Mouse (Mus musculus): ENCODE measurements around the gene Lce3e.
A peak's percentile ranks its signal among the peaks of the same experiment; 100 is the strongest.

The Lce3e gene

DNA sequence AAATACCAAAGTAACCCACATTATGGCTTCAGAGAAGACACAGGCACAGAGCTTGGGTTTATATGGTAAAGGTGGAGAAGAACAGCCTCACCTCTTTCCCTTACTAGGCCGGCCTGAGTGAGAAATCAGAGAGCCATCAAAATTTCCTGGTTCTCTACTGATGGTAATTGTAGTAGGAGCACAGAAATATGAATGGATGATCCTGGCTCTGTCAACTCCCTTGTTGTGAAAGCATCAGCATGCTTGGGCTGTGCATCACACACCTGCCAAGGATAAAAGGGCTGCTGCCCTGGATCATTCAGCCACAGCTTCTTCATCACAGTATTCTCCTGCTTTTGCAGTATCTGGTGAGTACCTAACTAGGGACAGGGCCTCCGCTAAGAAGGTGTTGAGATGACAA, at the start of gene Lce3e:
Lce3e (plus strand) TSS at position 301 of the 400 bp plus-strand sequence.
- no peak for DNase-seq (ENCODE audit: low spot score in 2 of 2)

DNA sequence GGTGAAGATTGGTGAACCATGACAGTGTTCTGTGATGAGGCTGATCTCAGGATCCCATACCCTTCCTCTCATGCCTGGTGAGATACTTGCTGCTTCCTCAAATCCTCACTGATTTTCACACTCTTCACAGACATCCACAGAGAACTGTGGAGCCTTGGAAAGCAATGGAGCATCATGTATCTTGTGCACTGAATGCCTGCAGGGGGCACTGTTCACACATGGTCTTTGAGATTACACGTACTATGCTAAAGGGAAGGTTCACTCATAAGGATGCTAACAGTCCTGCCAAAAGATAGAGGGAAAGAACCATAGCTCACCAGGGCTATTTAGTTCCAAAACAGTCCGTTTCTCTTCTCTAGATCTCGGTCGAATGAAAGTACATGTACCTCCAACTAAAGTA, 46.5 kb upstream of the Lce3e start:
- peak; percentile 19 to 20 for DNase-seq (ENCODE audit: low spot score in 2 of 2)

DNA sequence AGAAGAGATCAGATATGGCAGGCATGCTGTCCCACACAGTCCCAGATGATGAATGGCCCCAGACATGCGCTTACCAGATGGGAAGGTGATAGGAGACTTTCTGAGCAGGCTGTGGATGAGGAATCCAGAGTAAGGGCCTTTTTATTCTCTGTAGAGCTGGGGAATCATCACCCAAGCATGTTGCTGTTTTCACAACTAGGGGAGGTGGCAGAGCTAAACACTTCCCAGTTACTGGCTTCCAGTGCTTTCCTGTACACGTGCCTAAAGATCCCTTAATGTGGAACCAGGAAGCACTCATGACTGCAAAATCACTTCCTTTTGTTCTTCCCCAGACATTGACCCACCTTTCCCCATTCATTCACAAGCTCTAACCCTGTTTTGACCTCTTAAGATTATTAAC, 40.7 kb upstream of the Lce3e start, which contains the start of gene Lce3a:
Lce3a (minus strand) TSS at position 101 of the 400 bp plus-strand sequence.
- DNase-seq (ENCODE audit: low spot score in 2 of 2): no peak

DNA sequence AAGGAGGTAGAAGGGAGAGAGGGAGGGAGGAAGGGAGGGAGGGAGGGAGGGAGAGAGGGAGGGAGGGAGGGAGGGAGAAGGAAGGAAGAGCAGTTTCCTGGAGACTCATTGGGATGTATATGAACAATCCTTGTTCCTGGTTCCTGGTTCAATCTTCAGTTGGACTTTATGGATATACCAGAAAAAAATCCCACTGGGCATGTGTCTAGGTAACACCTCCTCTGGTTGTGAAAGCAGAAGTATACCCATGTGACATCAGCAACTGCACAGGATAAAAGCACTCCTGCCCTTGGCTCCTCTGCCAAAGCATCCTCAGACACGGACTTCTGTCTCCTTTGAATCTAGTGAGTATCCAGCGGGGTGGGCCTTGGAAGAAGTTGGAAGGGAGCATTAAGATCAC, 34.2 kb upstream of the Lce3e start, which contains the start of gene Lce3b:
Lce3b (plus strand) TSS at position 301 of the 400 bp plus-strand sequence.
- DNase-seq (ENCODE audit: low spot score in 2 of 2): no peak

DNA sequence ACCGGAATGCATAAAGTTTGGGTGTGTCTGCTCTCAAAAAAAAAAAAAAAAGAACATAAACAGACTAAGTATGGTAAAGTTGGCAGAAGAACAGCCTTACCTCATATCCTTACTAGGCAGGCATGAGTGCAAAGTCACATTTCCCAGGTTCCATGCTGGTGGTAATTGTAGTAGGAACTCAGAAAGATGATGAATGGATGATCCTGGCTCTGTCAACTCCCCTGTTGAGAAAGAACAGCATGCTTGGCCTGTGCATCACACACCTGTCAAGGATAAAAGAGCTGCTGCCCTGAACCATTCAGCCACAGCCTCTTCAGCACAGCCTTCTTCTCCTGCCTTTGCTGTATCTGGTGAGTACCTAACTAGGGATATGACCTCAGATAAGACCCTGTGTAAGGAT, 22.7 kb upstream of the Lce3e start, which contains the start of gene Lce3c:
Lce3c (plus strand) TSS at position 301 of the 400 bp plus-strand sequence.
- no peak for DNase-seq (ENCODE audit: low spot score in 2 of 2)

DNA sequence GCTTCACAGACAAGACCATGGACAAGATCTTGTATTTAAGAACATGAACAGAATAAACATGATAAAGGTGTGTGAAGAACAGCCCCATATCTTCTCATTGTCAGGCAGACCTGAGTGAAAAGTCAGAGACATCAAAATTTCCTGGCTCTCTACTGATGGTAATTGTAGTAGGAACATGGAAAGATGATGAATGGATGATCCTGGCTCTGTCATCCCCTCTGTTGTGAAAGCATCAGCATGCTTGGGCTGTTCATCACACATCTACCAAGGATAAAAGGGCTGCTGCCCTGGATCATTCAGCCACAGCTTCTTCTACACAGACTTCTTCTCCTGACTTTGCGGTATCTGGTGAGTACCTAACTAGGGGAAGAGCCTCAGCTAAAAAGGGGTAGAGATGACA, 9.8 kb upstream of the Lce3e start, which contains the start of gene Lce3d:
Lce3d (plus strand) TSS at position 301 of the 400 bp plus-strand sequence.
- DNase-seq (ENCODE audit: low spot score in 2 of 2): no peak

DNA sequence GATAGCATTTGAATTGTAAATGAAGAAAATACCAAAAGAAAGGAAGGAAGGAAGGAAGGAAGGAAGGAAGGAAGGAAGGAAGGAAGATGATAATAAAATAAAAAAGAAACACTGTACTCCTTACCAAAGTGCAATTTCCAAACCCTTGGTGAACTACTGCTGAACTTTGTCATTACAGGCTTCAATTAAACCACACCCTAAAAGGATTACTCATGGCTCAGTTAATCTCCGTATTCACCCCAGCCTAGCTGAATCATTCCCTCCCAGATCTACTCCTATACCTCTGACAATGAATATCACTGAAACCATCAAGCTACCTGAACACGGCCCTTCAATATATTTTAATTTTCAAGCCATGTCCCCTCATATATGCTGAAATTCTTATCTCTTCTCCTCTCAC, 11.6 kb downstream of the Lce3e start:
- DNase-seq (ENCODE audit: low spot score in 2 of 2): no peak

DNA sequence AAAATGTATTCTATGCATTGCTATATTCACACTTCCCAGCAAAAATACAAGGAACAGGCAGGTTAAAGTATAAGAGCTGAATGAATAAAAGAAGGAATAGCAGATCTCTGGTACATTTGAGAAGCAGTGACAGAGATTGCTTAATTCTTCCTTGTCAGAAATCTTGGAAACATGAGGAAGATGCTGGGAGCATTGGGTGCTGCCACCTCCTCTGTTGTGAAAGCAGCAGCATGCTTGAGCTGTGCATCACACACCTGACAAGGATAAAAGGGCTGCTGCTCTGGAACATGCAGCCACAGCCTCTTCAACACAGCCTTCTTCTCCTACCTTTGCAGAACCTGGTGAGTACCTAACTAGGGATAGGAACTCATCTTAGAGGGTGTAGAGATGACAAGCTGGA, 25.1 kb downstream of the Lce3e start, which contains the start of gene Lce3f:
Lce3f (plus strand) TSS at position 301 of the 400 bp plus-strand sequence.
- no peak for DNase-seq (ENCODE audit: low spot score in 2 of 2)

DNA sequence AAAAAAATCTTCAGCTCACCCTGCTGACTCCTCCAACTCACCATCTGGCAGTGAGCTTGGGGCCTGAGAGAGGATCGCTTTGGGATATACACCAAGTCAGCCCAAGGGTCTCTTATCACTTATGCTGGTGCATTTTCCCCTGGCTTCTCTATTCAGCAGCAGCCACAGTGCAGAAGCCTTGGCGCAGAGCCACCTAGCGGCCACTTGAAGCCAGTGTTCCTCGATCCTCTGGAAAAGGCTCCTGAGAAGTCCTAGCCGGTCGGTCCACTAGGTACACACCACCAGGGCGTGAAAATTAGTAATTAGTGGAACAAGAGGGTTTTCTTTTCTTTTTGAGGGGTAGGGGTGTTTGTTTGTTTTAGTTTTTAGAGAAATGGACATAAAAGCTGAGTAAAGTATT, 31.8 kb downstream of the Lce3e start:
- peak; percentile 81 to 82 for DNase-seq (ENCODE audit: low spot score in 2 of 2)

DNA sequence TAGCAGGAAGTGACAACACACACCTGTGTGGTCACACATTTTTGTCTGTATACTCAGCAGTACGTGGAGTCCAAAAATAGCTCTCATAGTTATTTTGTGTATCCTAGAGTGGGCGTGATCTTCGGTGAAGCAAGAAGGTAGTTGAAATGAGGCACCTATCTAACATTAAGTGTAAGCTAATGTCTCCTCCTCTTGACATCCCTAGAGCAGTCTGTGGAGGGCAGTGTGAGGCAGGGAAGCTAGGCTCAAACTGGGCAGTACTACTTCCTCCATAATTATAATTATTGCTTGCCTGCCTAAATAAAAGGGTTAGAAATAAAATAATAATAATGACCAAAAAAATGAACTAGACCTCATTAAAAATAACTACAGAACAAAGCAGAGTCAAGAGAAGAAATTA, 33.8 kb downstream of the Lce3e start:
- no peak for DNase-seq (ENCODE audit: low spot score in 2 of 2)

DNA sequence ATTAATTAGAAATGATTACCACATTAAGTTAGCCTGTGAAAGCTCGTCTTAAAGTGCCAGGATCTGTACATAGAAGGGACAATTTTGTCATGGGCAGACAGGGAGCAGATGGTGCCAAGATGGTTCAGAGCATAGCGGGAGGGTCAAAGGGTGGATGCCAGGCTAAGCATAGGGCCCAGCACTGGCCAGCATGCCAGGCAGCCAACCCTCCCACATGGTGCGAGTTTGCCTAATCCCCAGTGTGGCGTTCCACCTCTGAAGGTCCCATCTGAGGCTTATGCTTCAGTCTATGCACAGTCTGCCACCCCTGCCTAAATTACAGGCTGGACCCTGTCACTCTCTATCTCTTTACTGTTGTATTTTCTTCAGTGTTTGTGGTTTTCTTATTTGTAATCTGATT, 36.0 kb downstream of the Lce3e start:
- no peak for DNase-seq (ENCODE audit: low spot score in 2 of 2)

DNA sequence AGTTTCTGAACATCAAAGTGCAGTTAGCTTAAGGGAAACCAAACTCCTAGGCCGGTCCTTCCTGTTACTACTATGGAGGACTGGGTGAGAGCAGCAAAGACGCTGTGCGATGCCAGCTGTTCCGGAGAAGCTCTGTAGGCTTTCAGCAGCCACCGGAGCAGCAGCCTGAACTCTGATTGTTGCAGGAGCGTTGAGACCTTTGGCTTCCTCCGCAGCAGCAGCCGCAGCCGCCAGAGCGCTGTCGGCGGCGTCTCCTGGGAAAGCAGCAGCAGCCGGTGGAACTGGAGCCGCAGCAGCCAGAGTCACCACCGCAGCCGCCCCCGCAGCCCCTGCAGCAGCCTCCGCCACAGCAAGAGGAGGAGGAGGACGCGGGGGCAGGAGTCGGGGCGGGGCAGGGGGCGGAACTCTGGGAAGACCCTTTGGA, 47.5 kb downstream of the Lce3e start:
- peak; percentile 47 to 63 for DNase-seq (ENCODE audit: low spot score in 2 of 2)

DNA sequence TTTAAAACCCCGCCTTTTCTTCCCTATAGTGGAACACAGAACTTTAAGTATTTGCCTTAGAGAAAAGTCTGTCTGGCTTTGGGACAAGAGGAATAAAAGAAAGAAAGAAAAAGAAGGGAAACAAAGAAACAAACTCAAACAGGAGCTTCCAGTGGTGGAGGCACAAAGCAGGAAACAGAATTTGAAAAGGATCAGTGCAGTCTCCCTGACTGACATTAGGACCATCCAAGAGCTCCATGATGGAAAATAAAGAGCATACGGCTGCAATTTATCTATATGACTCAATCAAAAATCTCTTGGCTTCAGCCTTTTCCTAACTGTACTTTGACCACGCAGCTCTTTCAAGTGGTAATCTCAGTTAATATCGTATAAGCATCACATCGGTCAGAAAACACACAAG, 48.0 kb downstream of the Lce3e start:
- no peak for DNase-seq (ENCODE audit: low spot score in 2 of 2)

DNA sequence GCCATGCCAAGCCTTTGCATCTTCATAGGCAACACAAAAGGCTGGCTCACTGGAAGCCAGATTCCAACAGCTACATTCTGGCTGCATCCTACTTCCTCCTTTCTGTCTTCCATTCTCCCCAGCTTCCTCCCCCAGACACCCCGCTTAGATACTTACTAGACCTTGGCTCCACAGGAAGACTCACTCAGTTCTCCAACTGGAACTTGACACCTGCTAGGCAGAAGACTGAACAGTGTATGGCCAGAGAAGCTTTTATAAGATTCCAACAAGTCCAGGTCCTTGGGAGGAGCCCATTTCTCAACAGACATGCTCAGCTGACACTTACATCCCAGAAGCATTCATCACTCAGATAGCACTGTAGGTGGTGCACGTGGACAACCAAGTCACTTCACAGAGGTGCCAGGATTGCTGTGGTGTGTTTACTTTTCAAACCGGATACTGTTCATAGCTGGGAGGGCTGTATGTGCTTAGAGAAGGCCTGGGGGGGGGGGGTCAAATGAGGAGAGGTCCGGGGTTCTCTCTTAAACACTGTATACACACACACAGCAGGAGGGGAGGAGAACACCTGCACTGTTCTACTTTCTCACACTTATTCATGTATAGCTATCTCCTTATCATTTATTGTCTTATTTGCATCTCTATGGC, 48.7 kb downstream of the Lce3e start, which contains the start of gene Crct1:
Crct1 (minus strand) TSS at position 228 of the 645 bp plus-strand sequence.
- no peak for DNase-seq (ENCODE audit: low spot score in 2 of 2)

All from right cerebral cortex, adult 2 months (tissue).